Mouse (Mus musculus) small intestine, adult 2 months (tissue): Measurements from ENCODE around the gene Hipk2.

Experiments
- CTCF ChIP-seq: fragments of 200-500 bp; IDR thresholded peaks from 2 replicates; pipeline ENCODE4 v1.5.1; 2012; ENCODE audit warnings: low read depth, mild to moderate bottlenecking, control low read depth, inconsistent platforms, low read length, moderate library complexity, mixed read lengths; ENCODE audit not compliant: insufficient replicate concordance, insufficient read length; ENCODE audit errors: extremely low read depth
- POLR2A ChIP-seq: fragments of 200-500 bp; IDR thresholded peaks from 2 replicates; pipeline ENCODE4 v1.6.1; 2012; ENCODE audit warnings: low read depth, mild to moderate bottlenecking, control low read depth, inconsistent platforms, low read length, moderate library complexity

DNA sequence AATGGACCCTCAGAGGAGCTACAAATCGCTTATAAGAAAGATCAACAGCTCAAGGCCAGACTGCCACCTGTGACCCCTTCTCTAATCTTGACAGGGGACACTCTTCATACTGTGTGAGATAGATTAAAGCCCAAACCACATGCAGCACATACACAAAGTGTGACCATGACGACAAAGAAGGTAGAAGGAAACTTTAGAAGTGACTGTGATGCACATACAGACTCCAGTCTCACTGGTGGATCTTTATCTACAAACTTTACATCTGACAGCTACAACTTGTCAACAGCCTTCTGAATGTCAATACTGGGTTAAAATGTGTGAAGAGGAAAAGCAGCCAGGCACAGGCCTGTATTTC lies 65.9 kb downstream of the Hipk2 start:
- TF ChIP-seq CTCF = no peak
- TF ChIP-seq POLR2A = no peak
